Mouse (Mus musculus): ENCODE data around the gene Slc10a1. TPM values are rescaled to one million over a fixed set of nuclear protein-coding genes. Genes with fewer than 3 reads are reported as not detected.

The Slc10a1 gene
- polyA plus RNA-seq, 3 experiments from 2014 or later = 1.3 to 2.6 (median 1.9) TPM

DNA sequence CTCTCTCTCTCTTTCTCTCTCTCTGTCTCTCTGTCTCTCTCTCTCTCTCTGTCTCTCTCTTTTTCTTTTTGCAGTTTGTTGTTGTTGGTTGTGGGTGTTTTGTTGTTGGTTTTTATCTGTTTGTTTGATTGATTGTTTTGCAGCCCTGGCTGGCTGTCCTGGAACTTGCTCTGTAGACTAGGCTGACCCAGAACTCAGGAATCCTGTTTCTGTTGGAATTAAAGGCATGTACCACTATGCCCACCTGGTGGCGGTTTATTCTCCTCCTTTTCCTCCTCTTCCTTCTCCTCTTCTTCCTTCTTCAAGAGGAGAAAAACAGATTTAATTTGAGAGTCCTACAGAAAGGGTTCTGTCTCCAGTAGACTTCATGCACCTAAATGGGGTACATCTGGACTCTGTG lies 41.0 kb downstream of the Slc10a1 start:
- no peak for ATAC-seq

DNA sequence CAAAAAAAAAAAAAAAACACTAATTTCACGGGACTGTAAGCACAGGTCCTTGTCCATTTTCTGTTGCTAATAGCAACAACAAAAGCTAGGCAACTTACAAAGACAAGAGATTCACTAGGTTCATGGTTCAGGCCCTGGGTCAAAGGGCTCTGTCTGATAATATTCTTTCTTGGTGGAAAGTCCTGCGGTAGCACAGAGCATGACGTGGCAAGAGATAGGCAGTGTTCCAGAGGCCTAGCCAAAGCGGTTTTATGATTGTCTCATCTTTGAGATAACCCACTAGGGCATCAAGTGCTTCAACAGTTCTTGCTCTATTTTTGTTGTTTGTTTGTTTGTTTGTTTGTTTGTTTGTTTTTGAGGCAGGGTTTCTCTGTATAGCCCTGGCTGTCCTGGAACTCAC lies 42.0 kb downstream of the Slc10a1 start:
- ATAC-seq = no peak

DNA sequence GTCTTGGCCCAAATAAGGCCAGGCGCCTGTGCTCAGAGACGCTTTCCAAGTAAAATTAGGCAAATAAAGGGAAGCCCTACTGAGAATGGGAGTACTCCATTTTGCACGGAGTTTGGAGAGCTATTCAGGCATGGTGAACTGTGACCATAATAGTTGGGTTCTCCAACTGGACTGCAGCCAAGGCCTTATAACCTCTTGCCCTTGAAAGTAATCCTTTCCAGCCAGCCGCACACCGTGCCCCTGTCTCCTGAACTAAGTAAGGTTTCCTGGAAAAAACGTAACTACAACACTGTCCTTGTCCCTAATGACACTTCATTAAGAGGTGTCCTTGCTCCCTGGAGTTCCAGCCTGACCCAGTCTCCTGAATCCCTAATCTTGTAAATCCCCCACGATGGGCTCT lies 42.6 kb downstream of the Slc10a1 start:
- ATAC-seq = no peak

DNA sequence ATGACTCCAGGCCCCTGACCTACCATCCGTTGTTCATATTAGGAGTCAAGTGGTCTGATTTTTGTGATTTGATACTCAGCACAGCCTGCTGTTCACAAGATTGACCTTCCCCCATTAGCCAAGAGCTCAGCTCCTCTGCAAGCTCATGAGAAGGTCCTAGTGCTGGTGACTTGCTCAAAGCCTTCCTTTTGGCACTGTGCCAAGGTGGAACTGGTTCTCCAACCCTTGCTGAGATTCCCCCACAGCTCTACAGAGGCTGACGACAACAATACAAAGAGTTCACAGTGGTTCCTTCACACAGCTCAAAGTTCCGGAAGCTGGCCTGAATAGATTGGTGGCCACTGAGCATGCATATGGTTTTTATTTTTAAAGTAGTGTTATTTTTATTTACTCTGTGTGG lies 44.3 kb downstream of the Slc10a1 start:
- ATAC-seq = no peak

DNA sequence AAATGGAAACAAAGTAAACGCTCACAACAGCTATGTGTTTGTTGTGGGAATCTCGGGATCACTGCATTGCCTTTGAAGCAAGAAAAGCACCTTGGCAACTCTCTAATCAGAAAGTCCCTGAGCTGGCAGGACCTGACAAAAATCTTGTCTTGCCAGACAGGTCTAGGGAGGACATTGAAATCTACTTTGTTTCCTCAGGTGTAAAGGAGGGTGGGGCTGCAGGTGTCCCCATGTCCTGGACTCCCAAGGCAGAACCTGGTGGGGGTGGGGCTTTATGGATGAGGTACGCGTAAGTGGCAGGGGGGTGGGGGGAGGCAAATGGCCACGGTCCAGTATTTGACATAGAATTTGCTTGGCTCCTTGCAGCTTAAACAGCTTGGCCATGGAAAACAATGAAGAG lies 44.9 kb downstream of the Slc10a1 start:
- ATAC-seq = no peak

DNA sequence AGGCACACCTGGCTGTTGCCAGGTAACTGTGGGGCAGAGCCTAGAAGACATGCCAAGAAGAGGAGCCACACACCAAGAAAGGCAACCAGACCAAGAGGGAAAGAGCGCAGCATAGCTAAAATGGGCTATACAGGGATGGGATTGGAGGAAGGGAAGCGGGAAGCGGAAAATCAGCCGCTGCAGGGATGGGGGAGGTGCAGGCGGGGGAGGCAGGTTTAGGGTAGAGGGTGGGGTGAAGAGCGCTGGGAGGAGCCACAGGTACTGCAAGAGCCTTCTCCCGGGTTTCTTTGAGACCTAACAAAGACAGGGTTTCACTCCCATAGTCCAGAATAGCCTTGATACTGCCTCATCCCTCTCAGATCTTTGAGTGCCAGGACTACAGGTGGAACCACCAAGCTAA lies 45.6 kb downstream of the Slc10a1 start:
- ATAC-seq = no peak

DNA sequence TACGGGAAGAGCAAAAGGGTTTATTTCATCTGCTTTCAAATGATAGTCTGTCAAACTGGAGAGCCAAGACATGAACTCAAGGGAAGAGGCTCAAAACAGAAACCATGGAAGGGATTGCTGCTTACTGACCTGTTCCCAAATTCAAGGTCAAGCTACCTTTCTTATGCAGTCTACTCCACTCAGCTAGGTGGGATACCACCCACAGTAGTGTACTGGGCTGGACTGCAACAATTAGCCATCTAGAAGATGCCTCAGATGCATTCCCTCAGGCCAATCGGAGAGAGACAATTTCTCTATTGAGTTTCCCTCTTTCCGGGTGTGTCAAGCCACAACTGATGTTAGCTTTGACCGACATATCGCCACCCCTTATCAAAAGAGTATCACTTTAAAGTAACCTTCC lies 47.2 kb downstream of the Slc10a1 start:
- no peak for ATAC-seq

DNA sequence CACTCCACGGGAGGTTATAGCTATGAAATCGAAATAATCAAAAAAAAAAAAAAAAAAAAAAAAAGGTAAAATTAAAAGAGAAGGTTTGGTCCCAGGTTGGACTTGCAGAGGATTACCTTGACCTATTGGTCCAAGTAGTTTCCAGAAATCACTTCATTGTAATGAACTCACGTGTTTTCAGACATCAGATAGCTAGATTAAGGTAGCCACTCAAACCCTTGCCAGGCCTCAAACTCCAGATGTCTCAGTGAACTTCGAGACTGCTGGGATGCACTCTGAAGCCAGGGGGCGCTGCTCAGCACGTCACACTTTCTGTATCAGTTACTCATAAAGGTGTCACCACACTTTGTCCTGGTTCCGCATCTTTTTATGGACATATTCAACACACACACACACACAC lies 50.7 kb downstream of the Slc10a1 start:
- no peak for ATAC-seq

DNA sequence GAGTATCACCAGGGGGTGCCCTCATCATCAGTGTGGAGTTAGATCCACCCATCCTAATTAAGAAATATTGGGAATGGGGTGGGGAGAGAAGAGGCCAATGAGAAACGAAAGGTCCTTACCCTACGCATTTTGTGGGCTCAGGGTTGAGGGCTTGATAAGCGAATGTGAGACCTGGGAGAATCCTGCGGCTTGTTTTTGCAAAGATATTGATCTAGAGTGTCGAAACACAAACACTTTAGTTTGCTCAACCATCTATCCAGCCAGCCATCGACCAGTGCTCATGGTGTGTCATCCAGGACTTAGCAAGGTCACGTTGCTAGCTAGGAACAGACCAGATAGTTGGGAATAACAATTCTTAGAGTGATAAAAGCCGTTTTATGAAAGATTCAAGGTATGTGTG lies 58.9 kb downstream of the Slc10a1 start:
- ATAC-seq = no peak

Other genes starting within 250 kb of the Slc10a1 start
- not detected for gene Ccdc177, start 208.0 kb downstream of the Slc10a1 start, polyA plus RNA-seq (2017; shearing (Covaris generic))
- 10 to 100 TPM; 21.2 to 32.8 (median 26.7) TPM for gene Susd6, start 178.2 kb downstream of the Slc10a1 start, polyA plus RNA-seq (2017; shearing (Covaris generic))
- gene Srsf5, start 23.2 kb downstream of the Slc10a1 start, polyA plus RNA-seq (2017; shearing (Covaris generic)) = 100 to 1,000 TPM; 316 to 665 (median 602) TPM
- gene Smoc1, start 58.1 kb upstream of the Slc10a1 start, polyA plus RNA-seq (2017; shearing (Covaris generic)) = under 1 TPM in 1 of 3 experiments, not detected in 2; 0.32 TPM